Mouse (Mus musculus): ENCODE data around the gene Pea15a. TPM values are rescaled to one million over a fixed set of nuclear protein-coding genes. Genes with fewer than 3 reads are reported as not detected.
A peak's percentile ranks its signal among the peaks of the same experiment; 100 is the strongest.

The Pea15a gene
- total and polyA plus RNA-seq, 2 experiments from 2014 or later, result 311 to 501 TPM

GRCm38 (mm10) chr1:172154536-172154935 lies 52.1 kb downstream of the Pea15a start:
- Histone ChIP-seq H3K4me3 (ENCODE audit: low read depth, low read length) (no peak overlapping the region), H3K27ac (ENCODE audit: low read depth, low read length) (no peak overlapping the region), H3K9ac (replicated peaks; ENCODE audit: low read length, poor library complexity, severe bottlenecking) (no peak overlapping the region), H3K9me3 (ENCODE audit: low read length) (no peaks in the 10 kb centered on the region), H3K27me3 (ENCODE audit: insufficient read depth, low read length) (no peaks in the 10 kb centered on the region), H3K4me1 (ENCODE audit: insufficient read depth, low read length) (peaks cover 6% of the 10 kb centered on the region; the same call in 1 of the 2 replicates), H3K4me2 (ENCODE audit: low read depth, low read length, poor library complexity, severe bottlenecking) (no peak overlapping the region), H3K36me3 (ENCODE audit: insufficient read depth, low read length) (0 out of 2 replicates have a peak, but pooled peaks cover 16% of the 10 kb centered on the region)
- ATAC-seq (ENCODE audit: low FRiP score), result no peak
- no peak for DNase-seq (ENCODE audit: low spot score)
- no peak for TF ChIP-seq CTCF (IDR thresholded peaks at IDR 0.05)
- WGBS, result 93% methylated on average over 3 of the region's 3 CpGs

GRCm38 (mm10) chr1:172148955-172149815 lies 57.4 kb downstream of the Pea15a start:
- no peak for DNase-seq (ENCODE audit: low spot score)
- Histone ChIP-seq H3K4me1 (ENCODE audit: insufficient read depth, low read length) (peaks cover 15% of the 10 kb centered on the region), H3K36me3 (ENCODE audit: insufficient read depth, low read length) (0 out of 2 replicates have a peak, but pooled peaks cover 6% of the 10 kb centered on the region), H3K9ac (replicated peaks; ENCODE audit: low read length, poor library complexity, severe bottlenecking) (peak overlapping the region; percentile 98), H3K9me3 (ENCODE audit: low read length) (no peaks in the 10 kb centered on the region), H3K27ac (ENCODE audit: low read depth, low read length) (peak overlapping the region; percentile 86), H3K4me3 (ENCODE audit: low read depth, low read length) (peak overlapping the region; percentile 99), H3K27me3 (ENCODE audit: insufficient read depth, low read length) (no peaks in the 10 kb centered on the region), H3K4me2 (ENCODE audit: low read depth, low read length, poor library complexity, severe bottlenecking) (peak overlapping the region; percentile 85)
- TF ChIP-seq CTCF (IDR thresholded peaks at IDR 0.05), result no peak
- WGBS, result 13% methylated on average over 19 of the region's 19 CpGs
- ATAC-seq (ENCODE audit: low FRiP score), result no peak

- H3K4me1 ChIP-seq (ENCODE audit: insufficient read depth, low read length), result peaks cover 15% of the 10 kb centered on the region
- under 1% methylated on average over 31 of the region's 40 CpGs for WGBS
- H3K27ac ChIP-seq (ENCODE audit: low read depth, low read length), result peak overlapping the region; percentile 86
- H3K4me2 ChIP-seq (ENCODE audit: low read depth, low read length, poor library complexity, severe bottlenecking), result peak overlapping the region; percentile 85
- H3K4me3 ChIP-seq (ENCODE audit: low read depth, low read length), result peak overlapping the region; percentile 99
- H3K9ac ChIP-seq (replicated peaks; ENCODE audit: low read length, poor library complexity, severe bottlenecking), result peak overlapping the region; percentile 98
- ATAC-seq (ENCODE audit: low FRiP score) (peak; percentile 60; the same call in 1 of the 2 replicates), DNase-seq (ENCODE audit: low spot score) (peak; percentile 32)
- no peaks in the 10 kb centered on the region for H3K9me3 ChIP-seq (ENCODE audit: low read length)
- no peaks in the 10 kb centered on the region for H3K36me3 ChIP-seq (ENCODE audit: insufficient read depth, low read length)
- no peaks in the 10 kb centered on the region for H3K27me3 ChIP-seq (ENCODE audit: insufficient read depth, low read length)
- TF ChIP-seq CTCF (IDR thresholded peaks at IDR 0.05), result no peak
These were observed 58.2 kb downstream of the Pea15a start for GRCm38 (mm10) chr1:172148279-172148954.

GRCm38 (mm10) chr1:172147835-172148278 lies 58.7 kb downstream of the Pea15a start, which contains the start of gene Dcaf8:
Gene Dcaf8, plus strand, starts transcription at chr1:172148084.
- no peak for TF ChIP-seq CTCF (IDR thresholded peaks at IDR 0.05)
- Histone ChIP-seq H3K9ac (replicated peaks; ENCODE audit: low read length, poor library complexity, severe bottlenecking) (peak within 1 kb of the TSS; percentile 98), H3K9me3 (ENCODE audit: low read length) (no peaks in the 10 kb centered on the region), H3K27me3 (ENCODE audit: insufficient read depth, low read length) (no peaks in the 10 kb centered on the region), H3K27ac (ENCODE audit: low read depth, low read length) (peak within 1 kb of the TSS; percentile 86), H3K36me3 (ENCODE audit: insufficient read depth, low read length) (no peaks in the 10 kb centered on the region), H3K4me1 (ENCODE audit: insufficient read depth, low read length) (peaks cover 15% of the 10 kb centered on the region), H3K4me2 (ENCODE audit: low read depth, low read length, poor library complexity, severe bottlenecking) (peak within 1 kb of the TSS; percentile 85), H3K4me3 (ENCODE audit: low read depth, low read length) (peak within 1 kb of the TSS; percentile 99)
- WGBS, result under 1% methylated on average over 40 of the region's 42 CpGs
- DNase-seq (ENCODE audit: low spot score), result peak; percentile 96
- peak; percentile 100 for ATAC-seq (ENCODE audit: low FRiP score)

Other genes with a start within 250 kb of the Pea15a start
- 85.8 and 115 TPM in 2 replicates for gene Vangl2, start 178.4 kb downstream of the Pea15a start, total RNA-seq (2014; rRNA removed)
- 43.1 and 44.2 TPM in 2 replicates for gene Vangl2, start 178.4 kb downstream of the Pea15a start, polyA plus RNA-seq (2015; fragmentation: Nextera tagmentation; extraction: Ambion mirVana)
- 0.38 and 3.6 TPM in 2 replicates for gene Nhlh1, start 149.2 kb downstream of the Pea15a start, total RNA-seq (2014; rRNA removed)
- 0.12 TPM in 1 of 2 replicates, not detected in the other for gene Nhlh1, start 149.2 kb downstream of the Pea15a start, polyA plus RNA-seq (2015; fragmentation: Nextera tagmentation; extraction: Ambion mirVana)
- 207 and 225 TPM in 2 replicates for gene Copa, start 124.3 kb downstream of the Pea15a start, total RNA-seq (2014; rRNA removed)
- 149 and 155 TPM in 2 replicates for gene Copa, start 124.3 kb downstream of the Pea15a start, polyA plus RNA-seq (2015; fragmentation: Nextera tagmentation; extraction: Ambion mirVana)
- gene Ncstn, start 124.0 kb downstream of the Pea15a start, total RNA-seq (2014; rRNA removed), result 70.3 and 78.7 TPM in 2 replicates
- gene Ncstn, start 124.0 kb downstream of the Pea15a start, polyA plus RNA-seq (2015; fragmentation: Nextera tagmentation; extraction: Ambion mirVana), result 93.3 and 93.7 TPM in 2 replicates
- 154 and 200 TPM in 2 replicates for gene Pex19, start 80.0 kb downstream of the Pea15a start, total RNA-seq (2014; rRNA removed)
- 140 and 146 TPM in 2 replicates for gene Pex19, start 80.0 kb downstream of the Pea15a start, polyA plus RNA-seq (2015; fragmentation: Nextera tagmentation; extraction: Ambion mirVana)
- 64.6 and 72.8 TPM in 2 replicates for gene Dcaf8, start 58.7 kb downstream of the Pea15a start, total RNA-seq (2014; rRNA removed)
- gene Dcaf8, start 58.7 kb downstream of the Pea15a start, polyA plus RNA-seq (2015; fragmentation: Nextera tagmentation; extraction: Ambion mirVana), result 66.8 and 67.6 TPM in 2 replicates
- 0.99 TPM in 1 of 2 replicates, not detected in the other for gene Casq1, start 13.1 kb upstream of the Pea15a start, total RNA-seq (2014; rRNA removed)
- gene Casq1, start 13.1 kb upstream of the Pea15a start, polyA plus RNA-seq (2015; fragmentation: Nextera tagmentation; extraction: Ambion mirVana), result 1.3 and 2.2 TPM in 2 replicates
- gene Atp1a4, start 51.6 kb upstream of the Pea15a start, total RNA-seq (2014; rRNA removed), result 0.05 and 0.14 TPM in 2 replicates
- gene Atp1a4, start 51.6 kb upstream of the Pea15a start, polyA plus RNA-seq (2015; fragmentation: Nextera tagmentation; extraction: Ambion mirVana), result 0.05 TPM in 1 of 2 replicates, not detected in the other
- 114 and 115 TPM in 2 replicates for gene Igsf8, start 54.8 kb upstream of the Pea15a start, total RNA-seq (2014; rRNA removed)
- gene Igsf8, start 54.8 kb upstream of the Pea15a start, polyA plus RNA-seq (2015; fragmentation: Nextera tagmentation; extraction: Ambion mirVana), result 79.6 and 88.8 TPM in 2 replicates
- 398 and 409 TPM in 2 replicates for gene Atp1a2, start 91.3 kb upstream of the Pea15a start, total RNA-seq (2014; rRNA removed)
- 94.4 and 100 TPM in 2 replicates for gene Atp1a2, start 91.3 kb upstream of the Pea15a start, polyA plus RNA-seq (2015; fragmentation: Nextera tagmentation; extraction: Ambion mirVana)
- gene Kcnj9, start 122.5 kb upstream of the Pea15a start, total RNA-seq (2014; rRNA removed), result 13.9 and 14.1 TPM in 2 replicates
- 5.8 and 6.7 TPM in 2 replicates for gene Kcnj9, start 122.5 kb upstream of the Pea15a start, polyA plus RNA-seq (2015; fragmentation: Nextera tagmentation; extraction: Ambion mirVana)
- gene Kcnj10, start 134.4 kb upstream of the Pea15a start, total RNA-seq (2014; rRNA removed), result 6.1 and 6.6 TPM in 2 replicates
- gene Kcnj10, start 134.4 kb upstream of the Pea15a start, polyA plus RNA-seq (2015; fragmentation: Nextera tagmentation; extraction: Ambion mirVana), result 3.6 and 3.9 TPM in 2 replicates
- gene Pigm, start 169.7 kb upstream of the Pea15a start, total RNA-seq (2014; rRNA removed), result 11.5 and 16.4 TPM in 2 replicates
- gene Pigm, start 169.7 kb upstream of the Pea15a start, polyA plus RNA-seq (2015; fragmentation: Nextera tagmentation; extraction: Ambion mirVana), result 2.2 and 2.6 TPM in 2 replicates

Measured in midbrain, postnatal 0 days (tissue).